Mouse (Mus musculus) cerebellum, postnatal 4 days (tissue): ENCODE data around the gene Camk2n1.

Experiments
- DNase-seq, 2 experiments: peaks; one replicate each; pipeline ENCODE4 v3.0.0; 2022; ENCODE audit warnings: low spot score in 2 of 2, mixed read lengths in 1 of 2

The Camk2n1 gene

DNA sequence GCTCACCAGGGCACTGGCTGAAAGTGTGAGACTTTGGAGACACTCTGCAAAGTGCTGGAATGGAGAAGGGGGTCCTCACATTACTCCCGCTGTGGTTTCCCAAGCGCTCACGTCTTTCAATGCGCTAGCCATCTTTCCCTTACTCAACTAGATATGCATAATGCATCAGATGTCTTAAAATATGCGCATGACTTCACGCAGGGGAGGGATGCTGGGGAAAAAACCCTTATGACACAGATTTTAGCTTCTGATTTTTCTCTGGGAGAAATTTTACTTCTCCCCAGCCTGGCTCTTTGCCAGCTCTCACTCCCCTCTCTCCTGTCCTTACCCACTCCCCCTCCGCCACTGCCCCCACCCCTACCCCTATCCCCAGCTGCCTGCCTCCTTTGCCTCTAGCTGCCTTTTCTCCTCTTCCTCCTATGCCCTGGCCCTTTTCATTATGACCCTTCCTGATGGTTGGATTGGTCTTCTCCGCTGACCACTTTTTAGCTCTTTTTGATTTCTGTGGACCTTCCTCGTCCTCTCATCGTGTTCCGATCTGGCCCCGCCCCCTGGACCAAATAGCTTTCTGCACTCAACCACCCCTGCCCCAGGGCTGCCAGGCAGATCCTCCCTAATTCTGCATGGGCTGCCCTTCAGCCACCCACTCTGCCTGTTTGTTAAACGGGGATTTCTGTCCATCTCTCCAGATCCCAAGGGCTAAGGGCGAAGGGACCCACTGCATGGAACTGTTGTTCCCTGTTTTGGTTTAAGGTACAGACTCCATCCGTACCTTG, 6.1 kb upstream of the Camk2n1 start:
- no peak for DNase-seq

DNA sequence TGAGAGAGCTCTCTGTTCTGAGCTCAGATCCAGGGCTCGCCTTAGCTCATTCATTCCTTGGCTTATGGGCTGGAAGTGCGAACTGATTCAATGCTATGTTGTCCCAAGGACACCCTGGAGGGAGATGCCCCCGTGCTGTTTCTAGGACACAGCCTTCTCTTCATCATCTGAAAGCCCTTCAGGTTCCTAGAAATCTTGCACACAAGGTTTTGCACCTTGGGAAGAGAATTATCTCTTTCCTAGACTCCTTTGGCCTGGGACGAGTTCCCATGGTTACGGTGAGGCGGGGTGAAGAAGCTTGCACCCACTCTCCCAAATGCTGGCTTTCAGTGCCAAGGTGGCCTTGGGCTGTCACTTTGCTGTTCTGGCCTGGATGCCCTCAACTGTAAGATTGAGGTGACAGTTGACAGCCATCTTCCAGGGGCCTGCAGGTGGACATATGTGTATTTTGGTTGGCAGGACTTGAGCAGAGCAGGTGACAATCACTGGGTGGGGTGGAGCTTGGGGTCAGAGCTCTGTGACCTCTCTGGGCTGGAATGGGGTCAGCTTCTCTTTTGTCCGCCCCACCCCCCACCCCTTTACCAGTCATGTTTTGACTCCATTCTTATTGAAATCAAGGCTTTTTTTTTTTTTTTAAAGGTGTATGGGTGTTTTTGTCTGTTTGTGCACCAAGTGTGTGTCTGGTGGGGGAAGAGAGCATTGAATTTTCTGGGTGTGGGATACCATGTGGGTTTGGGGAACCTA, 5.1 kb upstream of the Camk2n1 start:
- DNase-seq: no peak

DNA sequence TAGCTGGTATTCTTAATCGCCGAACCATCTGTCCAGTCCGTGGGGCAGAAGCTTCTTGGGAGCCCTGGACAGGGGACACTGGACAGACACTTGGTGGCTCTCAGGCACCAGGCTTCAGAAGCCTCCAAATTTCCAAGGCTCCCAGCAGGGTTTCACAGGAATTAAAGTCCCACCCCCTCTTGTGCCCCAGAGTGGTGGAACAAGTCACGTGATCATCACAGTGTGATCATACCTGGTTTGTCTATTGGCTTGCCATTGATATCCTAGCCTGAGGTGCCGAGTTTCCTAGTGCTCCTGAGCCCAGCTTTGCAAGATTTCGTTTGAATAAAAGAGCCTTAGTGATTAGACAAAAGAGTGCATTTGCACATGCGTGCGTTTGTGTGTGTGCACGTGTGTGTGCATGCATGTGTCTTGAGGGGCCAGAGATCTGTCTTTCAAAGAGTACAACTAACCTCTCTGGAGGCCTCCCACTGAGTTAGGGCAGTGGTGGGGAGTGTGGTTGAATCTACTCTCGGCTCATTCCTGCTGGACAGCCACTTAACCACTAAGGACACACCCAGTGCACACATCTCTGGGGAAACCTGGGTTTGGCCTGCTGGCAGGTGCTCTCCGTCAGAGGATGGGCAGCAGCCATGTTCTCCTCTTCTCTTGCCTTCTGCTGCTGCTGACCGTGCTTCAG, 4.3 kb upstream of the Camk2n1 start:
- no peak for DNase-seq

DNA sequence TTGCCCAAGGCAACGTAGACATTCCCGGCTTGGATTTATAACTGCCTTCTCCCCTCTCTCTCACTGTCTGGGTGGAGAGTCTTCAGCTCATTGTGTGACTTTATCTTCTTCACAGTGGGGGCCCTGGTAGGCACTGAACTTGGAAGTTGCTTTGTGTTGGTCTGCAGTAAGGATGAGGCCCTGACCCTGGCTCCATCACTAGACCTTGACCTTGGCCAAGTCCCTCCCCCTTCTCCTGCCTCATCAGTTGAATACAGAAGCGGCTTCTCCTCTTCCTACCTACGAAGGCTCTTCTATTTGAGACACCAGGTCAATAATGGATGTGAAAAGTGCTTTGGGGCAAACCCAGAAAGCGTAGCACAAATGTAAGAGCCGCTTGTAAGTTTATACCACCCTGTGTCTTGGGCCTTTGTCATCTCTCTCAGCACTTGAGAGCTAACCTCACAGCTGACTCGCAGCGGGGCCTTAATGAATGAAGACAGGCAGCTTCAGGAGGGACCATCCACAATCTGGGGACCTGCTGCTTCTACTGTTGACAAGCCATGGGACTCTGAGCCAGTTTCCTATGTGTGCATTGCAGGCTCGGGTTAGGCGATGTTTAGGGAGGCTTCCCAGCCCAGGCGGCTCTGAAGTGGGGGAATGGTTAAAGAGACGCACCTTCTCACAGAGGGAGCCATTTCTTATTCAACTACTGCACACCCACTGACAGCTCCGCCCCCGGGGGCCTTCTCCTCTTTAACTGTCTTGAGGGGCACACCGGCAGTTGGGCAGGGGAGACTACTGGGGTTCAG, 1.6 kb upstream of the Camk2n1 start:
- no peak for DNase-seq

DNA sequence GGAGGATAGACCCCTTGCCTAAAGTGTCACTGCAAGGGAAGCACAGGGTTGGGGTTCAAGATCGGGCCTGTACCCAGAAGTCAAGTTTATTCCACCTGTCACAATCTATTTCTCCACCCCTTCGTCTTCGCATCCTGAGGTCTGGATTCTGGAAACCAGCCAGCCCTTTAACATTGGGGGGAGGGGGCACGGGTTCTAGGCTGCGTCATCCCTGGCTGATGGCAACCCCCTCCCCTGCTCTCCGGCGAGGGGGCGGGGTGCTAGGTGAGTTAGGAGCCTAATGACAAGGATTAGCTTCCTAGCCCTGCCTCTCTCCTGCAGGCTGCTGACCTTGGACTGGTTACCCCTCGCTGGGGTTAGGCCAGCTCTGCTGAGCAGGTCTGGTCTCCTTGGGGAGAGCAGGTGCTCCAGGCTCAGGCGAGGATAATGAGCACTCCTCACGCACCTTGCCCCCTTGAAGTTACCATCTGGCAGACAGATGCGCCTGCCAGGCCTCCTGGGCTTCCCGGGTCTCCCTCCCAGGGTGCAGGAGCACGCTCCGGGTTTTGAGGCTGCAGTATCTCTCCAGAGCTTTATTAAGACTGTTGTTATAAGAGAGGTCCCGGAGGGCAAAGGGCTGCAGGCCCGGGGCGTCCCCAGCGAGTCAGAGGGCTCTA, 889 bp upstream of the Camk2n1 start:
- DNase-seq: peak in 1 of 2 experiments; percentile 42

DNA sequence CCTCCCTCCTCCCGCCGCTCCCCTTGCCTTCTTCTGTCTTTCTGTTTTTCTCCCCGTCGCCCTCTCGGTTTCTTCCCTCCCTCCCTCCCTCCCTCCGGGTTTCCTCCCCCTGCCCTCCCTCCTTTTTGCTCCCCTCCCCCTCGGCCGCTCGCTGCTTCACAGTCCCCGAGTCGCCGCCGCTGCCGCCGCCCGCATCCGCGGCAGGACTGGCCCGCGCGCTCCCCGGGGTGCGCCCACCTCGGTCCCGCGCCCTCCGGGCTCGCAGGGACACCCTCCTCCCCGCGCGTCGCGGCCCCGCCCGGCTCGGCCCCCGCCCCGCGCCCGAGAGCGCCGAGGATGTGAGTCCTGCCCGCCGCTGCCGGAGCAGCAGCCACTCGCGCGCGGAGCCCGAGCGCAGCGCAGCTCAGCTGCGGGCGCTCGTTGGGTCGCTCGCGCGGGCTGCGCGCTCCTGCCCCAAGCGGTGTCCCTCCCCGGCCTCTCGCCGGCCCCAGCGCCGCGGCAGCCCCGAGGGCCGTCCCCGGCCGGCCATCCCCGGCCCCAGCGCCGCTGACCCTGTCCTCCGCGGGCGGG, 542 bp downstream of the Camk2n1 start:
- peak in 1 of 2 experiments; percentile 68 for DNase-seq

DNA sequence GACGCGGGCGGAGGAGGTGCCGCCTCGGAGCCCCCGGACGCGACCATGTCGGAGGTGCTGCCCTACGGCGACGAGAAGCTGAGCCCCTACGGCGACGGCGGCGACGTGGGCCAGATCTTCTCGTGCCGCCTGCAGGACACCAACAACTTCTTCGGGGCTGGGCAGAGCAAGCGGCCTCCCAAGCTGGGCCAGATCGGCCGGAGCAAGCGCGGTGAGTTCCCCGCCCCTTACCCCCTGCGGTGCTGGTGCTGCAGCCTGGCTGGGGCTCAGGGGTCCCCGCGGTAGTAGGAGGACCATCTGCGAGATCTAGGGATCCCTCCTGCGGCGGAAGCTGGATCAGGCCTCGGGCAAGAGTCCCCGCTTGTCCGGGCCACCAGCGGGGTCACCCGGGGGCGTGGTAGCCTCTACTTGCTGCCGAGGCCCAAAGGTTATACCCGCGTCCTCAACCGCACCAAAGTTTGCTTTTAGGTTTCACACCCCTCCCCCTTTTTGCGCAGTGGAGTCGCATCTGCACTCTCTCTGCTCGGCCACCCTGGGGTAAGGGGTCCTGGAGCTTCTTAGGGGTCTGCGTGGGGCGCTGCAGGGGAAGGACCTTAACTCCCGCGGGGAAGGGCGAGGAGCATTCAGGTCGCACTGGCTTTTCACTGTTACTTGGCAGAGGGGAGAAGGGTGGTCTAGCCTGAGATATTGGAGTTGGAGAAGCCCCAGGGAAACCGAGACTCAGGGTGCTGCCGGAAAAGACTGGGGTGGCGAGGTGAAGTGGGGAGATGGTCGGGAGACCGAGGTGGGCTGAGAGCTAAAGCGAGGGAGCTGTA, 1.2 kb downstream of the Camk2n1 start:
- DNase-seq: peak in 1 of 2 experiments; percentile 69

DNA sequence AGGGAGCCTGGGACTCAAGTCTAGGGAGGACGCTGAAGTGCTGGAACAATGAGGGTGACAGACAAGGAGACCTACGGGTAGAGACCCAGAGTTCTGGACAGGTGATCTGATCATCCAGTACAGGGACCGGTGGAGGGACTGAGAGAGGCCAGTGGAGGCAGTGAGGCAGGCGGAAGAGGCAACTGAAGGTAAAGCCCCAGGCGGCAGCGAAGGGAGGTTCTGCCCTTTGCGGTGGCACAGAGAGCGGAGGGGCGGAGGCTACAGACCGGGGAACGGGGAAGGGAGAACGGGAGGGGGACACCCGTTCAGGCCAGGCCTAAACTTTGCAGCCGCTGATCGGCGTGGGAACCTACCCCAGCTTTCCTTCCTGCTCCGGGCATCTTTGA, 1.8 kb downstream of the Camk2n1 start:
- peak in 1 of 2 experiments; percentile 27 for DNase-seq

DNA sequence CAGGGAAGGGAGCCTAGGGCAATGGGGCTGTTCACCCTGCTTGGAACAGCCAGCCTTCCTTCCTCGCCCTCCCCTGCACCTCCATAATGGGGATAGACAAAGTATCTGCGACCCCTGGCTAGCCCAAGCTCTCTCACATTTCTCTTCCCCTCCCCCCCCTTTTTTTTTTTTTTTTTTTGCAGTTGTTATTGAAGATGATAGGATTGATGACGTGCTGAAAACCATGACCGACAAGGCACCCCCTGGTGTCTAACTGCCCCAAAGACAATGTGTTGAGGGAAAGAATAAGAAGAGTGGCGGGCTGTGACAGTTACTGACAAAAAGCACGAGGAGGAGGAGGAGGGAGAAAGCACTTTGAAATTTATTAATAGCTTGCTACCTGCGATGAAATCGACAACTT, 2.4 kb downstream of the Camk2n1 start:
- no peak for DNase-seq

DNA sequence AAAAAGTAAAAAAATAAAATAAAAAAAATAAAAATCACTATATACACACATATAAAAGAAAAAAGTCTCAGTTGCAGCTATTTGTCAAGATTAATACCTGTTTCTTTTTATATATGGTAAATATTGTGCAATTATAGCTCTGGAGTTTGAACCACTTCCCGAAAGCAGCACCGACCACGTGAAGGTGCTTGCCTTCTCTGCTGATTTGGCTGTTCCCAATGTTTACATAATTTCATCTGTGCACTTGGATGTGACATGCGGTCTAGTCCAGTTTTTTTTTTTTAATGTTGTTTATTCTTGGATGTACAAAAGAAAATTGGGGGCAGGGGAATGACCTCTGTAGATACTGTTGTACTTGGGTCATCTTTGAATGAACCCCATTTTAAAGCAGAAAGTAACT, 3.0 kb downstream of the Camk2n1 start:
- DNase-seq: no peak

DNA sequence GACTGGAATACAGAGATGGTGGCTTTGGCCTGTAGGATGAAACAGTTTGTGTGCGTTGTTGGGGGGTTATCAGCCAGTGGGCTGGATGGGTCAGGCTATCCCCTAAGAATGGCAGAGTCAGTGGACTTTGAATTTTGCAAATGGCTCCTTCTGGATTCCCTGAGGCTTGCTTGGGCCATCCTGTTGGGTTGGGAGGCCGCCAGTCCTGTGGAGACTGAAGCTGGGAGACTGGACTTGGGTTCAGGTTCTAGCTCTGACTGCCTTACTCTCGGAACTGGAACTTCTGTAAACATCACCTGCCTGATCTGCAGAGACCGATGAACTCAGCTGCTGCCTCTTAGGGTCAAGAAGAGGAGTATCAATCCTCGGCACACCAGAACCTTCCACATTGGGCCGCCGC, 4.1 kb downstream of the Camk2n1 start:
- DNase-seq: no peak

DNA sequence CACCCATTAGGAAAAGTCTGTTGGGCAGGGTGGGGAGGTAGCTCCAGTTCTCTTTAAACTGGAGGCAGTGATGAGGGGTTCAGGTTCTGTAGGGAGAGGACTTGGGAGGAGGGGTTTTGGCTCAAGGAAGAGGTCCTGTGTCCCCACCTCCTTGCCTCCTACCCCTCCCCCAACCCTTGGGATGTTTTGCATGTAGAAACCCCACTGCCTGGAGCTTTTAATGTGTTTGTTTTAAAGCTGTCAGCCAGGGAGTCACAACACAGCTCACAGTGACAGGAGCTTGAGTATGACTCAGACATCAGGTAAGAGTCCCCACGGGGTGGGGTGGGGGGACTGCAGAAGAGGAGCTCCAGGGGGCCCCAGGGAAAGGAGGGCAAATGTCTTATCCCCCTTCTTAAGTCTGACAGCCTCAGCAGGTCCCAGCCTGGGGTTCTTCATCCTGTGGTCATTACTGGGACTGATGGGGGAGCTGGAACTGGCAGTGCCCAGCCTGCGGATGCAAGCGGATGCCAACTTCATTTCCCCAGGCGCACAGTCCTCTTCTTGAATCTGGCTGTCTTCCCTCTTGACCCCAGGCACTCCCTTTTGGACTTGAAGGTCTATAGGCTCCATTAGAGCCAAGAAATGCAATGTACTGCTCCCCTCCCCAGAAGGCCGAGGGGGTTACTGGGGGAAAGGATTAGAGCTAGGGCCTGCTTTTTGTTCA, 4.8 kb downstream of the Camk2n1 start:
- no peak for DNase-seq

DNA sequence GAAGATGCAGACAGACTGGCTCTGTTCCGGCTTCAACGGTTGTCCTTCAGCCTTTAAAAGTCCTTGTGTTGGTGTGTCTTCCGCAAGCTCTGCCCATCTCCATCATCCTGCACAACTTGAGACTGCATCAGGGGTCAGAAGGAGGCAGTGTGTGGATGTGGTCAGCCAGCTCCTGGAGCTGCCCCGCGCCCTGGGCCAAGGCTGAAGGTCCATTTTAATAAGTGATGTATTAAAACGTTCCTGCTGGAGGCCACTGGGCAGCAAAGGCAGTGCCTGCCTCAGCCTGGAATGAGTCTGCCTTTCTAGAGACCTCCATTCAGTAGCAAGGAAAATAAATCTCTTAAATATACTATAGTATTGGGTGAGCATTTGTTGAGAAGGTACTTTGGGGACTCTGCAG, 5.7 kb downstream of the Camk2n1 start:
- DNase-seq: no peak

DNA sequence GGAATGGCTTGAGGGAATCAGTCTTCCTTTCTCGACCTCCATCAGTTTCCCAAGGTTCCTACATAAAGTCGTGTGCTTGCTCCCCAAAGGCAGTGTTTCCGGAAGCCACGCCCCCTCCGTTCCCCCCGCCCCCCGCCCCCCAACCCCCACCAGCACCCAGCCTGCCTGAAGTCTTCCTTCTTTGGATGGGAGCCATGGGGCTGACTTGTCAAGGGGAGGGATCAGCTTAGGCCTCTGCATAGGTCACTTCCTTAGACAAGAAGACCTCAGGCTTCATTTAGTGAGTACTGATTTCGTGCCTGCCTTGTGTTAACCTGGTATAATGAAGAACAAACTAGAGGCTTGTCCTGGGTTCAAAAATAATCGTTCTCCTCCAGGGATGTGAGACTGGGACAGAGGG, 6.8 kb downstream of the Camk2n1 start:
- DNase-seq: no peak

DNA sequence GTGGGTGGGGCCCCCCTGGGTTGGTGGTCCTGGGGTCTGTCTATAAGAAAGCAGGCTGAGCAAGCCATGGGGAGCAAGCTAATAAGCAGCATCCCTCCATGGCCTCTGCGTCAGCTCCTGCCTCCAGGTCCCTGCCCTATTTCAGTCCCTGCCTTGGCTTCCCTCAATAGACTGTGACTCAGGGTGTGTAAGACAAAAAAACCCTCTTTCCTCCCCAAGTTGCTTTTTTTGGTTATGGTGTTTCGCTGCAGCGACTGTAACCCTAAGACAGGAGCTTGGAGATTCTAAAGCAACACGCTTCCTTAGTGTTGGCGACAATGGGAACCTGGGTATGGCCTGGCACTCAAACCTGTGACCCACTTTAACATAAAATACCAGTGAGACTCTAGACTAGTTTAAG, 7.4 kb downstream of the Camk2n1 start:
- no peak for DNase-seq

DNA sequence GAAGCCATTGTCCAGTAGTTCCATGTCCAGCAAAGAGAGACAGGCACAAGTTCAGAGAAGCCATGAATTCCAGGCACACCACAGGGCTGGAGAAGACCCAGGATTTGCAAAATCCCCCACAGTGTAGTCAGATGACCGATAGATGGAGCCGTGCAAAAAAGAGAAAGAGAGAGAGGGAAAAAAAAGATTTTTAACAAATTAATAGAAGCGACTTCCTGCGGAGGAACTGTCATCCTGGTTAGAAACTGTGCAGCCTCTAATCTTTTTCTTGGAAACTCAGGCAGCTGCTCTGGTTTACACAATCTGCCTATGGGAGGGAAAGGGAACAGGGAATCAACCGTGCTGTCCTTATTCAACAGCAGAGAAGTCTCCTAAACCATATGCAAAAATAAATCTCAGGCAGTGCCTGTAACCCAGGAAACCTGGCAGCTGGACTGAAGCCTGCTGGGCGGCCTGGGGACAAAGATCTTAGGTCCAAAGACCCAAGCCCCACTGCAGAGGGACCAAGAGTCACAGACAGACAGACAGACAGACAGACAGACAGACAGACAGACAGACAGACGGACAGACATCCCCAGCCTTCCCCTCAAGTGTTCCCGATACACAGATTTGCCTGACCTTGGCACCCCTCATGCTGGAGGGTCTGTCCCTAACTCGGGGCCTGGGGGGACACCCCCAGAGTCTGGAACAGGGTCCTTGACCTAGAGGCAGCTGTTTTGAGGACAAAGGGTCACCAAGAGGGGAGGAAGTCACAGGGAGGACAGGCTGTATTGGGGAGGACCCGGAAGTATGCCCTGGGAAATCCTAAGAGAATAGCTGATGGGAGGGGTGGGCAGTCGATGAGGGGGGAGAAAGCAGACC, 9.1 kb downstream of the Camk2n1 start:
- peak in 1 of 2 experiments; percentile 67 for DNase-seq

DNA sequence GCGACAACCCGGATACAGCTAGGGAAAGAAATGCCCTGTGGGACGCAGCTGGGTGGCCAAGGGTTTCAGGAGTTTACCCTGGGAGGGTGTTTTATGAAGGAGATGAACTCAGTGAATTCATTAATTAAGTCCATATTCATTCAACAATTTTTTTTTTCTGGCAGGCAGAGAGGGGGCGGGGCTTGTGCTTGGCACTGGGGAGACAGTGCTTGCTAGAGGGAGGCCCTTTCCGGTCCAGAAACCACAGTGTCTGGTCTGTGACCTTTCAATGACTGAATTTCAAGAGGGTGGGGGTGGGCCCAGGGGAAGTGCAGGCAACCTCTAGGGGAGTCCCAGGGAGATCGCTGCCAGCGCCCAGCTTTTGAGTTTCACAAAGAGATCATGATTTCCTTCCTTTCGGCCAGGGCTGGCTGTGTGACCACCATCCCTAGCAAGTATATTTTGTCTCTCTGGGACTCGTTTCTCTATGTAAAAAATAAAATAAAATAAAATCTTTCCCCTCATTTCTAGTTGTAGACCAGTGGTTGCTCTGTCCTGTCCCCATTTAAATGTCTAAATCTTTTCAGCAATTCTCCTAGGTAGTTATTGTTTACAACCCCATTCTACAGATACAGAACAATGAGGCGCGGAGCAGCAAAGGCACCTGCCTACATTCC, 9.8 kb downstream of the Camk2n1 start:
- peak in 1 of 2 experiments; percentile 79 for DNase-seq
